Mouse (Mus musculus): Measurements from ENCODE around the gene Csk.

GRCm38 (mm10) chr9:57641022-57641421, 12.4 kb downstream of the Csk start:
- no peak for TF ChIP-seq CTCF (IDR thresholded peaks at IDR 0.05; ENCODE audit: low read depth)
- no peak for TF ChIP-seq EP300 (IDR thresholded peaks at IDR 0.05; ENCODE audit: low read depth)
